Mouse (Mus musculus): ENCODE measurements at regions not wholly inside any gene's neighbourhood (a gene's known extent, or its start where the extent isn't known, plus 50 kb on each side); places are given as distances from the start of the nearest gene placed in this dataset.

GRCm38 (mm10) chr8:88948981-88949380 lies 95.0 kb downstream of the Sall1 start:
- TF ChIP-seq CTCF (IDR thresholded peaks at IDR 0.05; ENCODE audit: low read depth): no peak
- TF ChIP-seq EP300 (optimal IDR thresholded peaks at IDR 0.05): no peak

All from stomach, postnatal 0 days (tissue).